Mouse (Mus musculus) liver, adult (tissue): Measurements from ENCODE around the gene Zwint.

ENCODE experiments used
- GATA4 ChIP-seq: IDR thresholded peaks from 2 replicates; pipeline ENCODE4 v1.6.1; 2014; ENCODE audit warnings: mild to moderate bottlenecking, low read length; ENCODE audit not compliant: insufficient replicate concordance

Zwint gene

DNA sequence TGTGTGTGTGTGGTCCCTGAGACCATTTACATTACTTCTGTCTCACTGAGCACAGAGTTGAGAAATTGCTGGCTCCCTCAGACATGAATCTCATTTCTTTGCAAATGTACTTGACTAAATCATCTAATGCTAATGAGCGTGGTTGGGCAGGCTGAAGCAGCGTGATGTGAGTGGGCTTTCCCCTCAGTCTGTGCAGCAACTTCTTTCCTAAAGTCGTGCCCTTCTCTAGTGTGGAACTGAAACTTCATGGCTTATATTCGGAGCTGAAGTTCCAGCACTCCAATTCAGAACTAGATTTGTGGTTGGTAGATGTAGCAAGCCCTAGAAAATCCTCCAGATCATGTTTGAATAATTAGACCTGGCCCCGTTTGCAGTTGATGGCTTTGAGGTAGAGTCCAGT, 46.4 kb downstream of the Zwint start:
- no peak for TF ChIP-seq GATA4

DNA sequence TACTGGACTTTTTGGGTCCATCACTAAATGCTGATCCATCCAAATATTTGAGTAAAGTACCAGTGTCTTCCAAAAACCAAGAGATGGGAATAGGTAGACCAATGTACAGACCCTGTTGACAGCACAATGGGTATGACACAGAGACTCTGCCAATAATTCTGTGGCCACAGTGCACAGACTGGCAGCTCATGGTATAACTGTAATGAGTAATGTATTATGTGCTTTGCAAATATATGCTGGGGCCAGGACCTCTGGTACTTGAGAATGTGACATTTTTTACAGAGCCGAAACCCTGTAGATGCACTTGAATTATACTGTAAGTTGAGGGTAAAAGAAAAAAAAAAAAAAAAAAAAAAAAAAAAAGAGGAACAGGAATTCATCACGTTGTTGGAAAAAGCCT, 59.1 kb downstream of the Zwint start:
- TF ChIP-seq GATA4 = no peak
